Mouse (Mus musculus) limb, embryonic 11.5 days (tissue): ENCODE results near the gene Fn1. TPM values are rescaled to one million over a fixed set of nuclear protein-coding genes. Genes with fewer than 3 reads are reported as not detected.

Experiments
- ATAC-seq: fragments of 200-750 bp; cut with Nextera tagmentation; 2 replicates; pipeline ENCODE4 v1.8.0; 2017; ENCODE audit warnings: low read depth; ENCODE audit not compliant: insufficient number of reproducible peaks, low FRiP score, low TSS enrichment
- DNase-seq: peaks from one replicate; pipeline ENCODE4 v3.0.0-alpha.2; 2015; ENCODE audit warnings: low spot score
- H3K27ac ChIP-seq: fragments of 300-500 bp; sonication (generic); replicated peaks from 2 replicates; pipeline ENCODE4 v1.5.1; 2014; ENCODE audit warnings: low read depth, mild to moderate bottlenecking, low read length
- H3K27me3 ChIP-seq: fragments of 300-500 bp; sonication (generic); 2 replicates; pipeline ENCODE4 v1.6.1; 2014; ENCODE audit warnings: mild to moderate bottlenecking, low read length, mixed read lengths; ENCODE audit not compliant: control insufficient read depth, insufficient read depth
- H3K36me3 ChIP-seq: fragments of 300-500 bp; sonication (generic); 2 replicates; pipeline ENCODE4 v1.6.1; 2014; ENCODE audit warnings: mild to moderate bottlenecking, low read length, moderate library complexity, mixed read lengths; ENCODE audit not compliant: control insufficient read depth, insufficient read depth
- H3K4me1 ChIP-seq: fragments of 300-500 bp; sonication (generic); 2 replicates; pipeline ENCODE4 v1.6.1; 2014; ENCODE audit warnings: low read length, mixed read lengths; ENCODE audit not compliant: control insufficient read depth, insufficient read depth
- H3K4me2 ChIP-seq: fragments of 300-500 bp; sonication (generic); 2 replicates; pipeline ENCODE4 v1.6.1; 2014; ENCODE audit warnings: low read depth, mild to moderate bottlenecking, moderate library complexity; ENCODE audit not compliant: severe bottlenecking
- H3K4me3 ChIP-seq: fragments of 300-500 bp; sonication (generic); 2 replicates; pipeline ENCODE4 v1.5.1; 2014; ENCODE audit warnings: low read depth, low read length
- H3K9ac ChIP-seq: fragments of 300-500 bp; sonication (generic); 2 replicates; pipeline ENCODE4 v1.6.1; 2014; ENCODE audit warnings: mild to moderate bottlenecking, low read length
- H3K9me3 ChIP-seq: fragments of 300-500 bp; sonication (generic); 2 replicates; pipeline ENCODE4 v1.6.1; 2016; ENCODE audit warnings: low read length; ENCODE audit not compliant: control insufficient read depth
- WGBS: fragments of 180-500 bp; shearing (Covaris S2); extraction: QIAGEN DNeasy Blood & Tissue Kit; methylation state at CpG from one replicate; pipeline ENCODE4 v1.1.7; 2014; 5-methylcytosine and 5-hydroxymethylcytosine counted together
- polyA plus RNA-seq: library from polyadenylated mRNA; unstranded; fragments of >200 nt; fragmentation: Nextera tagmentation; extraction: Ambion mirVana; gene quantifications from 2 replicates; pipeline ENCODE4 v1.2.1, GENCODE M21; 2014

Gene Fn1
- polyA plus RNA-seq, 1 experiment from 2014 or later, result 157 TPM

- 12% methylated on average over 8 of the region's 8 CpGs for WGBS
- ATAC-seq (no peak), DNase-seq (no peak)
- peak overlapping the region; percentile 91 for H3K9ac ChIP-seq
- peak overlapping the region; percentile 92 for H3K4me2 ChIP-seq
- H3K9me3 ChIP-seq, result no peaks in the 10 kb centered on the region
- H3K27ac ChIP-seq, result 0 out of 2 replicates have a peak overlapping the region, but pooled peaks have one; percentile 97
- H3K4me3 ChIP-seq, result peak overlapping the region; percentile 79
- no peaks in the 10 kb centered on the region for H3K27me3 ChIP-seq
- H3K36me3 ChIP-seq, result 0 out of 2 replicates have a peak, but pooled peaks cover 2% of the 10 kb centered on the region
- peaks cover 10% of the 10 kb centered on the region for H3K4me1 ChIP-seq
Measured at GRCm38 (mm10) chr1:71654221-71654620, 1.2 kb upstream of the Fn1 start.

DNA sequence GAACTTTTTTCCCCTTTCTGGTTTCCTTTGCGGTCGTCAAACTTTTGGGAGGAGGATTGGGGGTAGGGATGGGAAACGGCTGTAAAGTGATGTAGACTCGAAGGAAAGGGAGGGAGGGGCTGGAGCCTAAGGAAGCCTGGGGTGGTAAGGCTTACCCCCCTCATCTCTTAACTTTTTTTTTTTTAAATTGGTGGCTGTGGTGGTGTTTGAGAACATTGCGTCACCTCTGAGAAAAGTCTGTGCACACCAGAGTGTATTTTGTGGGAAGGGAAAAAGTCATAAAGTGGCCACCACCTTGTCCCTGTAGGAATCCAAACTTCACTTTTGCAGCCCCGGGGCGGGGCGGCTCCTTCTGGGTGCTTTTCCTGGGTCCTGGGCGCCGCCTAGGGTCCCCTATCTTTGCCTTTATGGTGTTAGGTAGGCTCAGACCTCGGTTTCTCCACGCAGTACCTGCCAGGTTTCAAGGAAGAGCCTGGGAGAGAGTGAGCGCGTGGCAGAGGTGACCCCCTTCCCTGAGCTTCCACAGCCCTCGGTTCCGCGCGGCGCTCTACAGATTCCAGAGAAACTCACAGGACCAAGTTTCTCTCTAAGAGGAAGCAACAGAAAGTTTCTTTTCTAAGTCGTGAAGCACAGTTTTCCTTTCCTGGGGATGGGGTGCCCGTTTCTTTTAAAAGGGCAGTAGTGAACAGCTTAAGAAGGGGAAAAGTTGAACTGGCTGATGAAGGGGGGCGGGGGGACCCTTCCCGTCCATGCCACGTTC is 580 bp upstream of the Fn1 start:
- Histone ChIP-seq H3K9ac (peak overlapping the region; percentile 91), H3K4me3 (peak overlapping the region; percentile 79), H3K9me3 (no peaks in the 10 kb centered on the region), H3K27ac (peak overlapping the region; percentile 97), H3K27me3 (no peaks in the 10 kb centered on the region), H3K4me1 (peaks cover 10% of the 10 kb centered on the region), H3K4me2 (peak overlapping the region; percentile 92), H3K36me3 (0 out of 2 replicates have a peak, but pooled peaks cover 5% of the 10 kb centered on the region)
- under 1% methylated on average over 24 of the region's 24 CpGs for WGBS
- peak; percentile 46 for ATAC-seq
- peak; percentile 72 for DNase-seq

GRCm38 (mm10) chr1:71651828-71652227 is 1.2 kb downstream of the Fn1 start:
- Histone ChIP-seq H3K9ac (peak overlapping the region; percentile 8; the same call in 1 of the 2 replicates), H3K4me2 (peak overlapping the region; percentile 92), H3K4me3 (peak overlapping the region; percentile 79), H3K36me3 (peaks cover 14% of the 10 kb centered on the region), H3K4me1 (peaks cover 10% of the 10 kb centered on the region), H3K27me3 (no peaks in the 10 kb centered on the region), H3K9me3 (no peaks in the 10 kb centered on the region), H3K27ac (no peak overlapping the region)
- 17% methylated on average over 1 of the region's 1 CpGs for WGBS
- no peak for ATAC-seq
- no peak for DNase-seq

DNA sequence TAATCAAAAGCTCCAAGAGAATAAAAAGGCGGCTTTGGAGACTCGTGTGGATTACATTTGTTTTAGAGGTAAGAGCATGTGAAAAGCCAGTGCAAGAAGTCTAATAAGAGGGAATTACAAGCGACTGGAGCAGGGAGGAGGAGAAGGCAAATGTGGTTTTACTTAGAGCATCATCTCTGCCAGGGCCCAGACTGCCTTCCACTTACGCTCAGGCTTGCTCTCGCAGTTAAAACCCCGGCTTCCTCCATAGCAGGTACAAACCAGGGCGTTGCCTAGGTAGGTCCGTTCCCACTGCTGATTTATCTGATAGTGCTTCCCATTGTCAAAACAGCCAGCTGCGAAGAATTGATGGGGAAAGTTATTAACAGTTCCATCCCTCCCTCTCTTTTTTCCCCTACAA is 1.7 kb downstream of the Fn1 start:
- H3K4me2 ChIP-seq, result peak overlapping the region; percentile 92
- H3K9me3 ChIP-seq, result no peaks in the 10 kb centered on the region
- WGBS, result 14% methylated on average over 9 of the region's 9 CpGs
- no peaks in the 10 kb centered on the region for H3K27me3 ChIP-seq
- ATAC-seq, result no peak
- peak overlapping the region; percentile 79 for H3K4me3 ChIP-seq
- H3K36me3 ChIP-seq, result peaks cover 14% of the 10 kb centered on the region
- H3K27ac ChIP-seq, result no peak overlapping the region; the same call in 1 of the 2 replicates
- DNase-seq, result peak; percentile 53
- H3K9ac ChIP-seq, result peak overlapping the region; percentile 35; the same call in 1 of the 2 replicates
- peaks cover 10% of the 10 kb centered on the region for H3K4me1 ChIP-seq

GRCm38 (mm10) chr1:71650741-71651140 is 2.3 kb downstream of the Fn1 start:
- peak overlapping the region; percentile 92 for H3K4me2 ChIP-seq
- H3K27me3 ChIP-seq, result no peaks in the 10 kb centered on the region
- 13% methylated on average over 6 of the region's 6 CpGs for WGBS
- H3K4me1 ChIP-seq, result peaks cover 10% of the 10 kb centered on the region
- H3K9me3 ChIP-seq, result no peaks in the 10 kb centered on the region
- no peak overlapping the region for H3K9ac ChIP-seq
- ATAC-seq, result no peak
- H3K4me3 ChIP-seq, result peak overlapping the region; percentile 79
- peaks cover 19% of the 10 kb centered on the region for H3K36me3 ChIP-seq
- no peak for DNase-seq
- H3K27ac ChIP-seq, result no peak overlapping the region

GRCm38 (mm10) chr1:71648166-71648565 is 4.8 kb downstream of the Fn1 start:
- H3K4me3 ChIP-seq, result no peak overlapping the region
- H3K27me3 ChIP-seq, result no peaks in the 10 kb centered on the region
- H3K27ac ChIP-seq, result no peak overlapping the region
- peaks cover 36% of the 10 kb centered on the region for H3K36me3 ChIP-seq
- H3K9me3 ChIP-seq, result no peaks in the 10 kb centered on the region
- ATAC-seq (no peak), DNase-seq (no peak)
- 91% methylated on average over 7 of the region's 7 CpGs for WGBS
- H3K4me2 ChIP-seq, result no peak overlapping the region
- peaks cover 10% of the 10 kb centered on the region for H3K4me1 ChIP-seq
- no peak overlapping the region for H3K9ac ChIP-seq

GRCm38 (mm10) chr1:71646774-71647173 is 6.2 kb downstream of the Fn1 start:
- no peak overlapping the region for H3K9ac ChIP-seq
- ATAC-seq, result no peak
- H3K36me3 ChIP-seq, result peaks cover 42% of the 10 kb centered on the region
- peaks cover 10% of the 10 kb centered on the region for H3K4me1 ChIP-seq
- no peak overlapping the region for H3K27ac ChIP-seq
- H3K4me2 ChIP-seq, result no peak overlapping the region
- H3K27me3 ChIP-seq, result no peaks in the 10 kb centered on the region
- no peaks in the 10 kb centered on the region for H3K9me3 ChIP-seq
- H3K4me3 ChIP-seq, result no peak overlapping the region
- DNase-seq, result no peak
- WGBS, result 87% methylated on average over 5 of the region's 5 CpGs

GRCm38 (mm10) chr1:71645999-71646398 is 7.0 kb downstream of the Fn1 start:
- H3K4me1 ChIP-seq, result peaks cover 10% of the 10 kb centered on the region
- H3K27me3 ChIP-seq, result no peaks in the 10 kb centered on the region
- H3K9me3 ChIP-seq, result no peaks in the 10 kb centered on the region
- no peak overlapping the region for H3K4me2 ChIP-seq
- no peak overlapping the region for H3K27ac ChIP-seq
- no peak overlapping the region for H3K9ac ChIP-seq
- WGBS, result 58% methylated on average over 3 of the region's 3 CpGs
- no peak for ATAC-seq
- H3K4me3 ChIP-seq, result no peak overlapping the region
- H3K36me3 ChIP-seq, result peaks cover 47% of the 10 kb centered on the region
- DNase-seq, result no peak
